Mouse (Mus musculus) heart, adult 2 months (tissue): ENCODE results near the gene Bcl3.

Source experiments
- CTCF ChIP-seq: fragments of 200-600 bp; IDR thresholded peaks from 2 replicates; pipeline ENCODE4 v1.8.1; 2022; ENCODE audit warnings: antibody characterized with exemption, mild to moderate bottlenecking, moderate library complexity
- EP300 ChIP-seq: fragments of 200-500 bp; IDR thresholded peaks from 2 replicates; pipeline ENCODE4 v1.6.1; 2011; ENCODE audit warnings: low read depth, low read length, control low read depth; ENCODE audit not compliant: insufficient read depth
- POLR2A ChIP-seq: fragments of 200-500 bp; IDR thresholded peaks from 2 replicates; pipeline ENCODE4 v1.6.1; 2011; ENCODE audit warnings: mild to moderate bottlenecking, low read depth, low read length, control low read depth; ENCODE audit not compliant: insufficient read depth

DNA sequence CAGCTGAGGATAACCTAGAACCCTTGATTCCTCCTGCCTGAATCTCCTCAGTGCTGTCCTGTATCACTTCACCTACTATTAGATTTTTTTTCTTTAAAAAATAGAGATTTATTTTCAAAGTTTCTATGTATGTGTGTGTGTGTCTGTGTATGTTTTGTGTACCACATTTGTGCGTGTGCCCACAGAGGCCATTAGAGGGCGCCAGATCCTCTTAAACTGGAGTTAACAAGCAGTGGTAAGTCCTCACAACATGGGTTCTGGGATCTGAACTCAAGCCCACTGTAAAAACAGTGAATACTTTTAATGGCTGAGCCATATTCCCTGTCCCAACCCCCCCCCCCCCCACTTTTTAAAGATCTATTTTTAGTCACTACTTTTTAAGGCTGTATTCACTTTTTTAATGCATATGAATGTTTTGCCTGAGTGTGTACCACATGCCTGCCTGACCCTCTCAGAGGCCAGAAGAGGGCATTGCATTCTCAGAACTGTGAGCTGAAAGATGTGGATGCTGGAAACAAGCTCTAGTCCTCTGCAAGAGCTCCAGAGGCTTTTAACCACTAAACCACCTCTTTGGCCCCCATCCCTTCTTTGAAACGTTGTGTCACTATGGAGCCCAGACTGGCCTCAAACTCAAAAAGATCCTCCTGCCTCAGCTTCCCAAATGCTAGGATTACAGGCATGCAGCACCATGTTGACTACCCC is 2.1 kb downstream of the Bcl3 start:
- TF ChIP-seq CTCF: peak; percentile 42
- no peak for TF ChIP-seq POLR2A
- TF ChIP-seq EP300: no peak
